Mouse (Mus musculus) adrenal gland, postnatal 14 days (tissue): Measurements from ENCODE around the gene Dnah7b. TPM values are rescaled to one million over a fixed set of nuclear protein-coding genes. Genes with fewer than 3 reads are reported as not detected.
"Not testable (repeated sequence)": the region's sequence is repeated elsewhere in the genome, so short reads cannot be mapped to it uniquely, and the experiment has no call there.

Experiments
- DNase-seq: peaks from one replicate; pipeline ENCODE4 v3.0.0; 2021; ENCODE audit warnings: mixed read lengths
- long read RNA-seq, 2 experiments: library from polyadenylated mRNA; stranded (forward); transcript quantifications; one replicate each; pipeline ENCODE4 v2.0.0; 2021
- total RNA-seq: library from RNA; stranded (reverse); gene quantifications from 2 replicates; pipeline ENCODE4 v1.2.3, GENCODE M21; 2021

Dnah7b gene
- 2.3 TPM in 2 replicates for total RNA-seq
- long read RNA-seq, experiment 1, partial matches to known transcripts: 0 of 1 reads
- long read RNA-seq, experiment 1, other reads (novel, unspliced or antisense): 1 of 1 reads
- long read RNA-seq, experiment 2: 0 reads

- DNase-seq: no peak
Observed at GRCm38 (mm10) chr1:46066015-46066414, at the start of gene Dnah7b. Gene Dnah7b (plus strand): TSS chr1:46066315.

GRCm38 (mm10) chr1:46018382-46018977 is 47.6 kb upstream of the Dnah7b start:
- DNase-seq: peak; percentile 55

- peak; percentile 27 for DNase-seq
Observed at GRCm38 (mm10) chr1:46022262-46022661, 43.9 kb upstream of the Dnah7b start.

- DNase-seq: no peak
Observed at GRCm38 (mm10) chr1:46031993-46032555, 34.0 kb upstream of the Dnah7b start.

- DNase-seq: no peak
Observed at GRCm38 (mm10) chr1:46048188-46048587, 17.9 kb upstream of the Dnah7b start.

- DNase-seq: peak; percentile 86
Observed at GRCm38 (mm10) chr1:46066484-46067251, 553 bp downstream of the Dnah7b start.

GRCm38 (mm10) chr1:46068787-46069186 is 2.7 kb downstream of the Dnah7b start:
- not testable (repeated sequence) for DNase-seq

GRCm38 (mm10) chr1:46077891-46078290 is 11.8 kb downstream of the Dnah7b start:
- DNase-seq: no peak

- DNase-seq: no peak
Observed at GRCm38 (mm10) chr1:46100484-46100883, 34.4 kb downstream of the Dnah7b start.

GRCm38 (mm10) chr1:46112606-46113005 is 46.5 kb downstream of the Dnah7b start:
- DNase-seq: not testable (repeated sequence)

GRCm38 (mm10) chr1:46117179-46117578 is 51.1 kb downstream of the Dnah7b start:
- not testable (repeated sequence) for DNase-seq

GRCm38 (mm10) chr1:46128058-46128457 is 61.9 kb downstream of the Dnah7b start:
- DNase-seq: no peak

- DNase-seq: not testable (repeated sequence)
Observed at GRCm38 (mm10) chr1:46196835-46197234, 130.7 kb downstream of the Dnah7b start.

- DNase-seq: not testable (repeated sequence)
Observed at GRCm38 (mm10) chr1:46201169-46201568, 135.1 kb downstream of the Dnah7b start.

GRCm38 (mm10) chr1:46210014-46210588 is 144.0 kb downstream of the Dnah7b start:
- DNase-seq: not testable (repeated sequence)

GRCm38 (mm10) chr1:46222704-46223103 is 156.6 kb downstream of the Dnah7b start:
- not testable (repeated sequence) for DNase-seq

- DNase-seq: not testable (repeated sequence)
Observed at GRCm38 (mm10) chr1:46226136-46226535, 160.0 kb downstream of the Dnah7b start.

GRCm38 (mm10) chr1:46268841-46269240 is 202.7 kb downstream of the Dnah7b start:
- DNase-seq: not testable (repeated sequence)

- DNase-seq: no peak
Observed at GRCm38 (mm10) chr1:46271927-46272326, 205.8 kb downstream of the Dnah7b start.

GRCm38 (mm10) chr1:46278057-46278910 is 212.2 kb downstream of the Dnah7b start:
- not testable (repeated sequence) for DNase-seq

GRCm38 (mm10) chr1:46278911-46279565 is 212.9 kb downstream of the Dnah7b start:
- DNase-seq: not testable (repeated sequence)
